Mouse (Mus musculus) yolk sac, embryonic 10.5 days (tissue): ENCODE results near the gene Atp2b2.

Source experiments
- DNase-seq: peaks from one replicate; pipeline ENCODE4 v3.0.0-alpha.2; 2017; ENCODE audit warnings: low spot score

Gene Atp2b2

DNA sequence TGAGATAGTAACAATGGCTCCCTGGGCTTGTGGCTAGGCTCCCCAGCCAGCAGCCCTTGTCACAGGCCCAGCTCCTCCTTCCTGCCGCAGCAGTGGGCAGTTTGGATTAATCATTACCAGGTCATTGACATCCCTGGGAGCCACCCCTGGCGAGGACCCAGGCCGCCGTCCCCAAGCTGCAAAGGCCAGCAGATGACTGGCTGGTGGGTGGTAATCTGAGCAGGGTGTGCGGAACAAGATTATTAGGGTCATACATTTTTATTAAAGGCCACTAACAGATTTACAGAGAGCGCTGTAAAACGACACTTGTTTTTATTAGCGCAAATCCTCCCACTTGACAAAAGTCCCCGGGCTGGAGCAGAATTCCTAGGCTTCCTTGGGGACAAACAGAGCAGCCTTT lies 29.6 kb downstream of the Atp2b2 start:
- DNase-seq, result peak; percentile 48

DNA sequence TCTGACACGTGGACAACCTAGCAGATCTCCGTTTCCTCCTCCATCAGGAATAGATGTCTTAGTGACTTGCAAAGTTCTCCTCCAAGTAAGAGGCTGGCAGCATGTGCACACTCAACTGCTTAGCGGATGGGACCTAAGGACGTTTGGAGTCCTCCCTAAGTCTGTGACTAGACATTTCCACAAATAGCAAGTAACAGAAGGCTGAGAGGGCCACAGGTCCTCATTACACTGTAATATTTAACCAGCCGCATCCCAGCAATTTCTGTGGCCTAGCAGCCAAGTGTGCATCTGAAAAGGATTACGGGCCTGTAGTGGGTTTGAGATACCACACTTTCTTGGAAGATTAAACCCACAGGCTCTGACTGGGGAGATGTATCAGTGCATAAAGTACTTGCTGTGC lies 30.4 kb downstream of the Atp2b2 start:
- DNase-seq, result no peak

DNA sequence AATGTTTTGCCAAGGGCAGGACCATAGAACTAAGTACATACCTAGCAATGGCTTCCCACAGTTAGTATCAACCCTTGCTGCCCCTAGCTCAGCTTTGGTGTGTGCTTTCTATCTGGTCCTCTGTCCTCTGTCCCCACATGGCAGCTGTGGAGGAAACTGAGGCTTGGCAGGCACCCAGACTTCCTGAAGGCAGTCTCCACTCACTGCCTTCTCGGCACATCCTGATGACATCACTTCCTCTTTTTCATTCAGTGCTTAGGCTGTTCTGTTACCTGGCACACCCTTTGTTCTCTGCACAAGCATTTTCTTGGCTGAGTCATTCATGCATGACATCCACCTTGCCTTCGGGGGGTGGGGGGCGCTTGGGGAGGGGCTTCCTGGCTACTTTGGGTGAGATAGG lies 38.6 kb downstream of the Atp2b2 start:
- no peak for DNase-seq

DNA sequence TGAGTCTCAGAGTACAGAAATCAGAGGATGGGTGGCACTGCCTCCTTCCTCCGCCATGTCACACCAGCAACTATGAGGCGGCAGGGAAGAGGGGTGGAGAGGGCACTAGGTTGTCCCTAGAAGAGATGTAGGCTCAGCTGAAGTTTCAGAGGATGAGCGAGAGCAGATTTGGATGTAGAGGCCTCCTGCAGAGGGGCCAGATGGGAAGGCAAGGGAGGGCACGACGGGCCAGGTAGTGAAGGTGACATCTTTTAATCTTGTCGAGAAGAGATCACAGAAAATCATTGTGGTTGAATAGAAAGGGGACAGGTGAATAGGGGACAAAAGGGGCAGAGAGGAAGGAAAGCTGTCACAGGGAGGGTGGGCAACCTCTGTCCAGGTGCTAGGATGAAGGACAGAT lies 41.5 kb downstream of the Atp2b2 start:
- DNase-seq, result no peak

DNA sequence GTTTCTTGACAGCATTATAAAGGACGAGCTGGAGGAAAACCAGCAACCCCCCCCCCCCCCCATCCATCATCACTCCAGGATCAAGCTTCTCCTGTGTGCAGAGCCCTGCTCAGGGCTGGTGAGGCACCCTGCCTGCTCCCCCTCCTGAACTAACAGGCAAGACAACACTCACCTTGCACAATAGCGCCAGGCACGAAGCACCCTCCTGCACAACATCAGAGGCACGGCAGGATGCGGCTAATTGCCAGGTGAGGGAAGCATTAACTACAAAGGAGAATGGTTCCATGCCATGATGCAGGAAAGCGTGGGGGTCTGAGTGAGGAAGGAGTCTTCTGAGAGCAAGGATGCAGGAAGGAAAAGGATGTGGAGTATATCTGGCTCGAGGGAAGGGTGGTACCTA lies 42.1 kb downstream of the Atp2b2 start:
- no peak for DNase-seq

DNA sequence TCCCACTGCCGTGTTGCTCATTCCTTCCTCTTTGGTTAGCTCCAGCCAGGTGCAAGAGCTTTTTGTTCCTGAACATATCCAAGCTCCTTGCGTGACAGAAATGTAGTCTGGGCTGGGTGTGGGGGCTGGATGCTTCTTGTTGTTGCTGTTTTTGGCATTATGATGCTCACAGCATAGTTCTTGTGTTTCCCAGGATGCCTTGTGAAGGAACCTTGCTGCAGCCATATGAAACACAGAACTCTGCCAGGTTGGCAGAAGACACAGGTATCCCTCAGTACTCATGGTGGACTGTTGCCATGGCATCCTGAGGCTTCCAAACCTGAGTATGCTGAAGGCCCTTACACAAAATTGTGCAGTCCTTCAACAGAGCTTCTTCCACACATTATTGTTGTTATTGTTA lies 44.0 kb downstream of the Atp2b2 start:
- no peak for DNase-seq

DNA sequence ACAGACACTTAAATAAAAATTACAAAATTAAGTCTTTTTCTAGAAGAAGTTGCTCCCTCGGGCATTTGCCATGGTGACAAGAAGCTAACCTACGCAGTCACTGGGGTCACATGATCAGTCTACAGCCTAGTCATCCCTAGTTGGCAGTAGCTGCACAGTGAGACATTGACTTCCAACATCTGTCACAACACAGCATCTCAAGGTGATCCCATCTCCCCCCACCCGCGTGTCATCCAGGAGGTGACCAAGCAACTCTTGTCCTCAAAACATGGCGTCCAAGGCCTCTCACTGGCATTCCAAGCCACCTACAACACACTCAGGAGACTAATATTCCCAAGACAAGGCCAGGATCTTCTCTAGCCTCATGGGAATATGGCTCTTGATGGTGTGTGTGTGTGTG lies 48.2 kb downstream of the Atp2b2 start:
- no peak for DNase-seq

DNA sequence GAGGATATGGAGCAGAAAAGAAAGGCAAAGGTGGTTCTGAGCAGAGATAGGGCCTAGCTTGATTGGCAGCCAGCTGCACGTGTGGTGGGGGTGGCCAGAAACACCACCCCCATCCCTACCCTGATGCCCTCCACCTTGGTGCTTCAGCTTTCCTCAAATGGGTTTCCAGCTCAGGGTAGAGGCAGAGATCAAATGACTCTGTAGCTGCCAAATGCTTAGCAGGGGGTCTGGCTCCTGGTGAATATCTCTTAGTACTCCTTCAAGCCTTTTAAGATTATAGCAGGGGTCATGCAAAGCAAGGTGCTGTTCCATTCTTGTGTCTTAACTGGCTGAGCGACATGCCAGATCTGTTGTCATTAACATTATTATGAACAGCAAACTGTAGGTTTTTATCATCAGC lies 50.3 kb downstream of the Atp2b2 start:
- no peak for DNase-seq

DNA sequence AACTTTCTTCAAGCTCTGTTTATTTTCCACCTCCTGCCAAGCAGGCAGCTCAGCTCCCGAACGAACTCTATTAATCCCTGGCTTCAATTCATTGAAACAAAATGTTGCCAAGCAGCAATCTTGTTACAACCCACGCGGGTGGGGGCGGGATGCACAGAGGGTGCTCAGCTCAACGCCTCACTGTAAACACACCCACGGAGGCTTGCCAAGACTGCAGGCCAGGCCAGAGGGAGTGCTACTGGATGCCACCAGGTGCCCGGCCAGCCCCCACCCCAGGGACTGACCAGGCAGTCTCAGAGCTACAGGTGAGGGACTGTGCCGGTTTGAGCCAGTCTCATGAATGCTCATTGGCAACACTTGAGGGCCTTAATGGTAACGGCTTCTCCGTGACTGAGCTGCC lies 50.9 kb downstream of the Atp2b2 start:
- no peak for DNase-seq

DNA sequence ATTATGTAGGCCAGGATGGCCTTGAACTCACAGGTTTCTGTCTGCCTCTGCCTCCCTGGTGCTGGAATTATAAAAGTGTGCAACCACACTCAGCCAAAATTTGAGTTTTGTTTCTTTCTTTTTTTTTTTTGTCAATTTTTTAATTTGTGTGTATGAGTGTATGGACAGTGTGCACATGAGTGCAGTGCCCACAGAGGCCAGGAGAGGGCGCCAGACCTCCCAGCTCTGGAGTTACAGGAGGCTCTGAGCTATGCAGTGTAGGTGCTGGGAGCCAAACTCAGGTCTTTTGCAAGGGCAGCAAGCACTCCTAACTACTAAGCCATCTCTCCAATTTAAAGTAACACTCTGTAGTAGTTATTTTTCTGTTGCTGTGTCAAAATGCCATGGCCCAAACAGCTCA lies 52.4 kb downstream of the Atp2b2 start:
- DNase-seq, result no peak

DNA sequence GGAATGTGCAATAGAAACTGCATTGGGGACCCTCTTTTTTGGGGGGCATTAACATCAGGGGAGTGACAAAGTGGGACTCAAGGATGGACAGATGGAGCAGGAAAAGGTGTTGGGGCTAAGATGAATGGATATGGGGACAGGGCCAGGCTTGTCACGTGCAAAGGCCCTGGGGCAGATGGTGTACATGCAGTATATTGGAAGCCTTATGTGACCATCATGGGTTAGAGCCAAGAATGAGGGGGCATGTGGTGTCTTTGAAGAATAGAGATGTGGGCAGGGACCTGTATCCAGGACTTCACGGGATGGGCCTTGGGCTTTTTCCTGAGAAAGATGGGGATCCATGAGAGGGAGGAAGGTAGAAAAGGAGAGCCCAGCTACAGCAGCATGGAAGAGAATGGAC lies 53.9 kb downstream of the Atp2b2 start:
- no peak for DNase-seq

DNA sequence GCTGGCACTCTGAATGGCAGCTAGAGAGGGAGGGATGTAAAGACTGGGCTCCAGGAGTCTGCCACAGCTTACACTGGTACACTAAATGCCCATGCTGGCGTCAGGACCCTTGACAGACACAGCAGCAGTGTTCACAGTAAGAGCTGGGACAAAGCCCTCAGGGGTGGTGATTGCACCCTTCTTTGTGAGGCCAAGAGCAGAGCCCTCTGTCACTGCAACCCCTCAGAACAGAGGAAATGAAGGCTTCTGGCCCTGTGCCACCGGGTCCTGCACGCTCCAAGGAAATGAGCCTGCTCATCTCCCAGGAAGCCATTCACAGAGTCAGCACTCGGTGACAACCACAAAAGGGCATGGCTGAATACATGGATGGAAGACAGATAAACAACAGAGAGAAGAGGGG lies 55.7 kb downstream of the Atp2b2 start:
- DNase-seq, result no peak

DNA sequence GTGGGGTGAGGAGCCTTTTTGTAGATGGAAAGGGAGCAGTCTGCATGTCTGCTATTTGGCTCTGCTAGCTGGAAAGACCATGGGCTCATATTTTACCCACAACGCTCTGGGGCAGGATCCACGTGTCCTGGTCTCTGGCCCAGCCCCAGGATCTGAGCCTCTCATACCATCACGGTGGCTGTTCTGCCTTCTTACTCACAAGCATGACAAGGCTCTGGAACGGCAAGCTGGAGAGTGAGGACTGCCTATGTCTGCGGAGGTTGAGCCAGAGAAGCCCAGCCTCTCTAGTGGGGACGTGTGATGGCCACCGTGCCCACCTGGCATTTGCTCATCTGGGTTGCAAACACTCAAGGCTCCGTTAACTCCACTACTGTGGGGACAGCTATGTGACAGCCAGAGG lies 63.7 kb downstream of the Atp2b2 start:
- DNase-seq, result no peak

DNA sequence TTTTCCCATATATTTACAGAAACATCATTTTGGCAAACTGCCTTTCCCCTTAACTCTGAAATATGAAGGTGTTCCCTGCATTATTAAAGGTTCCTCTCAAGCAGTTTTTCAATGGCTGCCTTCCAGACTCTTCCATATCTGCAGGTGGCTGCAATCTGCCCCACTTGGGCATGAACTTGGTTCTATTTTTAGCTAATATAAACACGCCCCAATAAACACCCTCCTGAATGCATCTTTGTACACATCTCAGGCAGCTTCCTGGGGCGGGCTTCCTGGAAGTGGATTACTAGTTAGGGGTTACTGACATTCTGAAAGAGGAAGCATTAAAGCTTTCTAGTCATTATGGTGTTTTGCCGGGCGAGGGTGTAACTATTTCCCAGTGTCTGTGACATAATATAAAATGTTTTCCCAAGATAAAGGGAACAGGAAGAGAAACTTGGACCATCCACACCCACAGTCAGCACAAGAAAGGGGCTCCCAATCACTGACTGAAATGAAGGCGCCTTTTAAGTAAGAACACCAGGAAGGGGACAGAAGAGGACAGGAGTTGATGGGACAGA lies 64.2 kb downstream of the Atp2b2 start:
- DNase-seq, result no peak

DNA sequence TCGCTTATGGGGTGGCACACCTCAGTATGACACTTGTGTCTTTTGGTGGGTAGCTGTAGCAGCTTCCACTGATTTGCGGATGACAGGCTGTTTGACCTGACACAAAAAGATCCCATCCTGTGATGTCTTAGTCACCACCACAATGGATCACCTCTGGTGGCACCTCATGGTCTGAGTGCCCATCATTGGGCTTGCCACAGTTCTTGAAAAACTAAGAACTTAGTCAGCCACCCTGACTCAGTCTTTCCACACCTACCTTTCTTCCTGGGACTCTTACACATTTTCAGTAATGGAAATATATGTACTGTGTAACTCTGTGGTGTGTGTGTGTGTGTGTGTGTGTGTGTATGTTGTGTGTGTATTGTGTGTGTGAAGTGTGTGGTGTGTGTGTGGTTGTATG lies 71.5 kb downstream of the Atp2b2 start:
- no peak for DNase-seq

DNA sequence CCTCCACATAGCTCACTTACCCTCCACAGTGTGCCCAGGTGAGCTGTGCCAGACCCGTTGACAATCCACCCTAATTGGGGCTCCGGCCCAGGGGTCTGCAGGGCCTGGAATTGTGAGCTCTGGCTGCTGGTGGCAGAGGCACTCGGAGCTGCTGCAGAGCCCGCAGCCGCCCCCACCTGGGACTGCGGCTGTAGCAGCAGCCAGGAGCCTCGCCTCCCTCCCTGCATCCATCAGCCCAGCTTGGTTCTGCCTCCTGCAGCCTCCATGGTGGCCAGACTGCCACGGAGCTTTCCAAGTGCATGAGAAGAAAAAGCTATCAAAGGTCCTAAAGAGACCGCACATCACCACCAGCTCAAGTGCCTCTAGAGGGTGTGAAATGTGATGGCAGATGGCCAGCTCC lies 71.9 kb downstream of the Atp2b2 start:
- no peak for DNase-seq

DNA sequence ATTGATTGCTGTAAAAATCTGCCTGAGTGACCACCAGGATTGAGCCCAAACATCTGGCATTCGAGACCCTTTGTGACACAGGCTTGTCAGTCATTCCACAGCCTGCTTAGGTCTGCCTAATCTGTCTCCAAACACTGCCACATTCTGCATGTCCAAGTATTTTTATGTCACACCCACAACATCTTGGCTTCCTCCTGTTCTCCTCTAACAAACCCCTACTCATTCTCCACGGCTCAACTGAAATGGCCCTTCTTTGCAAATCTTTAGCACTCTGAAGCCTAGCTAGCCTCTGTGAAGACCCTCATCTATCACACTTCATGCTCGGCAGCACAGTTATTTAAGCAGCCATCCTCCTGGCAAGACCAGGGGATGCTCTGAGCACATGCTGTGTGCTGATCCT lies 72.7 kb downstream of the Atp2b2 start:
- no peak for DNase-seq

DNA sequence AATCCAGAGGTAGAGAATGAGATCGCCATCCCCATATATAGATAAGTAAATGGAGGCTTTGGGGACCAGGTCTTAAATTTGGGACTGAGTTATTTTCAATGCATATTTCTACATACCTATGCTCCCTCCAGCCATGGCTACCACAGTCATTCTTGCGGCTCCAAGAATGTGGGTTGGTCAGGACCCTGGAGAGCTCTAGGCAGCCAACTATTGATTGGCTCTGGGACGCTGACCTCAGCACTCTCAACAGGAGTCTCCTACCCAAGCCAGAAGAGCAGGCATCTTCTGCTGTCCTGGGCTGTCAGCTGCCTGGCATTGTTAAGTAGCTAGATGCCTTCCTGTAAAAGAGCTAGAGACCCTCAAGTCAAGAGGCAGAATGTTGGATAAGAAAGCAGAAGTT lies 79.6 kb downstream of the Atp2b2 start:
- peak; percentile 19 for DNase-seq

DNA sequence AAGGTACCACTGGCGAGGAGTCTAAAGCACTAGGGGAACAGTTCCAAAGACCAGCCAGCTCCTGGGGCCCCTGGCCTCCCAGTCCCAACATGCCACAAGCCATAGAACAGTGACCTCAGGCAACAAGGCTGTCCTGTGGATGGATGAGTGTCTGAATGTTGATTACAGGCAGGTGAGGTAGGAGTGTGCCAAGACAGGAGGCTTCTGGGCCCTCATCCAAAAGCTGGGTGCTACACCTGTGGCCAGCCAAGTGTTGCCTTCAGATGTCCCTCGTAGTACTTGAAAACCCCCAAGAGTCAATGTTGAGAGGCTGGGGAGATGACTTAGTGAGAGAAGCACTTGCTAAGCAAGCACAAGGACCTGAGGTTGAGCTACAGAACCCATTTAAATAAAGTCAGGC lies 80.8 kb downstream of the Atp2b2 start:
- DNase-seq, result no peak

DNA sequence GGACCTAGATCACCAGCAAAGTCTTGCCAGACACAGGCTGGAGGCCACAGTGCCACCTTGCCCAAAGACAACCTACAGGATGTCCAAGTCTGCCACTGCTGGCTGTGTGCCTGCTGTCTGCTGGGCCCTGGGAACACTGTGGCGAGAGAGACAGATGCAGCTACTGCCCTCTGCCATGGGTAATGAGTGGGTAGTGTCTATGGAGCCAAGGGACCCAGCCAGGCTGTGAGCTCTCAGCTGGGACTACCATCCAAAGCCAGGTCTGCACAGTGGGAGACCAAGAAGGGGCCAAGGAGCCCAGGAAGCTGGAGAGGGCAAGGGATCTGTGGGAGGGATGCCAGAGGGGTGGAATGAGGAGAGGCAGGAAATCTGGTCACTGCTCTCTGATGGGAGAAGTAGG lies 83.1 kb downstream of the Atp2b2 start:
- no peak for DNase-seq

DNA sequence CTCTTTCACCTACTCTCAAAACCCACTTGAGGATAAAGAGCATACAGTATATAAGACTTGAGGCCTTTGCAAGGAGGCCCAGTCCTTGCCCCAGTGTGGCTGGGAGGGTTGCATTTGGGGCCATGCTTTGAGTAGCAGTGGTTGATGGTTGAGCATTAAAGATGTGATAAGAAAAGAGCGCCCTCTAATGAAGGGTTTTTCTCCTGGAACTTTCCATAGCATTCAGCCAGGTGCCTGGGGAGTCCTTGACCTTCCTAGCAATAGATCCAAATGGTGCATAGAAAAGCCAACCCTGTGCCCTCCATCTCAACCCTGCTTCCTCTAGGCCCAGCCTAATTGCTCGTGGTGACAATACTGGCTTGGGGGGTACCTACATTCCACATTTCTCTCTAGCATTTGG lies 83.7 kb downstream of the Atp2b2 start:
- DNase-seq, result no peak

DNA sequence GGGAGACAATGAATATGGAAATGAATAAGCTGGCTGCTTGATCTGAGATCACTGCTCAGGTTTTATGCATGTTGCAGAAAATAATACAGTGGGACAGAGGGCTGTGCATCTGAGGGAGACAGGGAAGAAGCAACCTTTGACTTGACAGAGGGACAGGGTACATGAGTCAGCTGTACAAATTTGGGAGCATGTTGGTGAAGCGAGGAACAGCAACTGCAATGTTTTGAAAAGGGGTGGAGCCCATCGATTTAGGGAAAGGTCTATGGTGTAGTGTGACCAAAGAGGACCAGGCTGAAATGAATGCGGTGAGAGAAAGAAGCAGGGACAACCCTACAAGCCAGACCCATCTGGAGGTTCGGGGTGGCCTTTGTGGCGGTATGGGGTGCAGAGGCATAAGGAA lies 84.4 kb downstream of the Atp2b2 start:
- DNase-seq, result no peak

DNA sequence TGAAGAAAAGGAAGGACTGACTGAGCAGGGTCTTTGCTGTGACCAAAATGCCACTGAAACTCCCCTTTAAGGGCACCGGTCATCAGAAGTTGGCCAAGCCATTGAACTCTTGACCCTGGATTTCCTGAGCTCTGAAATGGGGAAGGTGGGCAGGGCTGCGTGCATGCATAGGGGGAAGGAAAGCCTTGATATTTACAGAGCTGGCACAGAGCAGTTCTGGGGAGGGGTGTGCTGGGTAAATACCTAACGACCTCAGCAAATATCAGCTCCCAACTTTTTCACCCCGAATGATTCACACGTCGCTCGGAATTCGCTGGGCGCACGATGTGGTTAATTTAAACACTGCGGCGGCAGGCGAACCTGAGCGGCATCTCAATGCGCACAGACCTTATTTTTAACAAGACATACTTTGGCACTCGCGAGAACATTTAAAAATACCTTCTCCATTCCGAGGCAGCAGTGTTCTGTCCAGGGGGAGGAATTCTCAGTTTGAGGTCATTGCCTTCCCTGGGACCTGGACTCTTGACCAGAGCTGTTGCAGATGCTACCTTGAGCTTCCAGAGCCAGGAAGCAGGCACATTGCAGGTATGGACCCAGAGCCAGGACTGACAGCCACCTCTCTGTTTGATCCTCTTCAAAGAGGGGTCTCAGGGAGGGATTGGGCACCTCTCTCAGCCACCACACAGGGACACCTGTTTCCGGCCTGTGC lies 85.0 kb downstream of the Atp2b2 start:
- no peak for DNase-seq

DNA sequence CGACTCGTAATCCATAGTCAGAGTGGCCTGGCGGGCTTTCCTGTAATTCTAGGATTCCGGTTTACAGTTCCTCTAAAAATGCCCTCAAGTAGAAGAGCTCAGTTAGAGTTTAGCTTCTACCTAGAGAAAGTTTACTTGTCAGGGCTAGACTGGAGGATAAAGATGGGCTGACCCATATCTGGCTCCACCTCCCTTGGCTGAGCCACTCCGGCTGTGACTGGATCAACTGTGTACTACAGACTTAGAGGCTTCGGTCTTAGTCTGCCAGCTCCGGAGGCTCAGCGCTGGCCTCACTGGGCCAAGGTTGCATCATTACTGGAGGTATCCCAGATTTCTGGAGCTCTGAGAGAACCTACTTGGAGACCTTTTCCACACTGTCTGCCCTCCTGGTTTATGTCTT lies 94.9 kb downstream of the Atp2b2 start:
- DNase-seq, result no peak

DNA sequence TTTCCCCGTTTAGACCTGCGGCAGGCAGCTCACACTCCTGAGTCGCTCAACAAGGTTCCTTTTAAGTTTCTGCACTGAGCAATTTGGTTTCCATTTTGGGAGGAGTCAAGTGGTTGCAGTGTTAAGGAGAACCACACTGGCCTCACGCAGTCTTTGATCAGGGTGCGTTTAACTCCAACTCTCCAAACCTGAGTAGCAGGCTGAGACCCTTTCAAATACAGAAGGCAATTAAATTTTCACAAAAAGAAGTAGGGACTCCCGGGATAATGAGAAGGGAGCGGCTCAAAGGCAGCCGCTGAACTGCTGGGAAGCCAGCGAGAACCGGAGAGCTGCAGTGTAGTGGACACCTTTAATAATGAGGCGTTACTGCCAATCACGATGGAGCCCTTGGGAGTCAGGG lies 100.1 kb downstream of the Atp2b2 start:
- no peak for DNase-seq
